Mouse (Mus musculus): ENCODE measurements at regions not wholly inside any gene's neighbourhood (a gene's known extent, or its start where the extent isn't known, plus 50 kb on each side); places are given as distances from the start of the nearest gene placed in this dataset.
"Not testable (repeated sequence)": the region's sequence is repeated elsewhere in the genome, so short reads cannot be mapped to it uniquely, and the experiment has no call there.

DNA sequence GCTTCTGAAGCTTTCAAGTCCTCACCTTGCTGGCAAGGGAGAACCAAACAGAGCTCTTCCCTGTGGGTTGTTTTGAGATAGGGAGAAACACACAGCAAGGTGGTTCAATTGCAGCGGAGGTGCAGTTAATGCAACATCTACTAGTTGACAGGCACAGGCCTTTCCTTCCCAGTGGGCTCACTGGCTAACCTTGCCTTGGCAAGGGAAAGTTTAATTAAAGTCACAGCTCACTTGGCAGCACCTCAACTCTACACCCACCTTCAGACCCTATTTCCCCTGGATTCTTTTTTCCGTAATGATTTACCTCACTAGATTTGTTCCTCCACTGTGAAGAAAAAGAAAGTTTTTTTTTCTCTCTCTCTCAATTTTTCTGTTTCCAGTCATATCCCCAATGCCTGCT is 314.5 kb downstream of the Tlr4 start:
- ATAC-seq (replicated peaks; ENCODE audit: low read depth, poor library complexity, severe bottlenecking) = no peak

DNA sequence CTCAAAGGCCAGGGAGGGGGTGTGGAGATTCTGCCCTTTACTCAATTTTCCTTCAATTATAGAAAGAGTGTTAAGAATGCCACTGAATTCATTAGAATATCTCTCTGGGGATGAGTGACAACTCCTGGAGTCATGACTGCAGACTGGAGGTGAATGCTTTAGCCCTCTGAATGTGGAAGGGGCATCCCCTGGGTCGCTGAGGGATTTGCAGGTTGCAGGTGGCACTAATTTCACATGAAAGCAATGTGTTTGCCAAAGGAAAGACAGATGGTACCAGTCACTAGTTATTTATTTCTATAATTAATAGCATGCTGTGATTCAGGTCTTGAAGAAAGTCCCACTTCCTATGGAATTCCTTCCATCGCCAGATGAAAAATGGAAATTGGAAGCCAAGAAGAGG is 321.1 kb downstream of the Tlr4 start:
- ATAC-seq (replicated peaks; ENCODE audit: low read depth, poor library complexity, severe bottlenecking) = no peak

DNA sequence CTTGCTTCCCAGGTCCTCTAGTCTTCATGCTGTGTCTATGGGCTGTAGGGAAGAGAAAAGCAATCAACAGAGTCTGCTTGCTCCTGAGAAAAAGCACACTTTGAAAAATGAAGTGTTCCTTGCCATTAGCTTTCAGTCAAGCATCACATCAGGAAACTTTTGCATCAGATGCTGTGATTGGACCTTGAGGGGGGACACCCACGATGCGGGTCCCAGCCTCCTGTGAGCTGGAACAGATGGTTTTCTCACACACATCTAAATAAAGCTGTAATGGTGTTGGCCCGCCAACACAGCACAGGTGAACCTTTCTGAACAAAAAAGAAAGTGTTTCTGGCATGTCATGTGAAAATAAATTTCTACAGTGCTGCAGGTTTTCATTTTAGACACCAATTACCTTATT is 335.3 kb downstream of the Tlr4 start:
- ATAC-seq (replicated peaks; ENCODE audit: low read depth, poor library complexity, severe bottlenecking) = no peak

- ATAC-seq (replicated peaks; ENCODE audit: low read depth, poor library complexity, severe bottlenecking) = no peak
Measured at GRCm38 (mm10) chr4:67167720-67168119, 340.3 kb downstream of the Tlr4 start.

GRCm38 (mm10) chr4:67187725-67188510 is 360.5 kb downstream of the Tlr4 start:
- ATAC-seq (replicated peaks; ENCODE audit: low read depth, poor library complexity, severe bottlenecking) = no peak

DNA sequence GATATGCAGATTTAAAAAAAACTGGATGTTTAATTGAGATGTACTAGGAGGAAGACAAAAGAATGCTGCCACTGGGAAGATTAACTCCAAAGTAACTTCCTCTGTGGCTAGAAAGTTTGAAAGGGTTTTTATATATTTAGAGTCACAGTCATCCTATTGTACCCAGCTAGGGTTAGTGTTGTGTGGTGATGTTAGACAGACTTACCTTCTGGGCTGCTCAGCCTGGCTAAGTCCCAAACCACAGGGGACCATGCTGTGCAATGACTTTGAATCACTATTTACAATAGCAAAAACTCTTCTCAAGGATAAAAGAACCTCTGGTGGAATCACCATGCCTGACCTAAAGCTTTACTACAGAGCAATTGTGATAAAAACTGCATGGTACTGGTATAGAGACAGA is 363.2 kb downstream of the Tlr4 start:
- ATAC-seq (replicated peaks; ENCODE audit: low read depth, poor library complexity, severe bottlenecking) = peak; percentile 52; the same call in 1 of the 2 replicates

- ATAC-seq (replicated peaks; ENCODE audit: low read depth, poor library complexity, severe bottlenecking) = no peak
Measured at GRCm38 (mm10) chr4:67194425-67194824, 367.0 kb downstream of the Tlr4 start.

DNA sequence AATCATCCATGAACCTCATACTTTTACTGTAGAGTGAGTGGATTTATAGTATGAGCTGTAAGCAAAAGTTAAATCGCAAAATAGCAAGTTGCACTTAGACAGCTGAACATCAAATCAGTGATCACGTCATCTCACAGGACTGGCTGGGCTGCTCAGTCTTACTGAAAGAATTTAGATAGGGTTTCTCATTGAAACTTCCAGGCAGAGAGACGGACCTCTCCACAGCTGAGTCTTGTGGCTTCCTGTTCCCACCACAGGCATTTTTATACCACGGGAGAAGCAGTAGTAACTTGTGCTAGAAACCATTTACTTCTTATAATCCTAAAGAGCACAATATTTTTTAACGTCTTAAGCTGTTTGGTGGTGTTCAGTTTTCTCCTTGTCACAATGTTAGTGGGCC is 369.5 kb downstream of the Tlr4 start:
- peak; percentile 90 for ATAC-seq (replicated peaks; ENCODE audit: low read depth, poor library complexity, severe bottlenecking)

GRCm38 (mm10) chr4:67208406-67208805 is 381.0 kb downstream of the Tlr4 start:
- ATAC-seq (replicated peaks; ENCODE audit: low read depth, poor library complexity, severe bottlenecking) = not testable (repeated sequence)

DNA sequence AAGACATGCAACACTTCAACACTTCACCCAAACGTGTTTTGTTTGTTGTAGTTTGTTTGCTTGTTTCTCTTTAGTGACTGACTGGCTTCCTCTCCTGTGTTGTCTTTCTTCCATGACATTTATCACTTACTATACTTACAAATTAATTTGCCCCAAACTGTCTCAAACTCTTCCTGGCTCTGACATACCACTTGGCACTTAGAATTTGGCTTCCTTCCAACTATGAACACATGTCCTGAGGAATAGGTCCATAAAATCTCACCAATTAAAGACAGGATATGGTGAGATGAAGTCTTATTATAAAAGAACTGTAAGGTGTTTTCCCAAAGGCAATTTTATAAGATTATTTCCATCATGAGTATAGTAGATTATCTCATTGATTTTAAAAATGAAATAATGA is 386.0 kb downstream of the Tlr4 start:
- ATAC-seq (replicated peaks; ENCODE audit: low read depth, poor library complexity, severe bottlenecking) = no peak

- peak; percentile 82 for ATAC-seq (replicated peaks; ENCODE audit: low read depth, poor library complexity, severe bottlenecking)
Measured at GRCm38 (mm10) chr4:67224533-67224932, 397.1 kb downstream of the Tlr4 start.

DNA sequence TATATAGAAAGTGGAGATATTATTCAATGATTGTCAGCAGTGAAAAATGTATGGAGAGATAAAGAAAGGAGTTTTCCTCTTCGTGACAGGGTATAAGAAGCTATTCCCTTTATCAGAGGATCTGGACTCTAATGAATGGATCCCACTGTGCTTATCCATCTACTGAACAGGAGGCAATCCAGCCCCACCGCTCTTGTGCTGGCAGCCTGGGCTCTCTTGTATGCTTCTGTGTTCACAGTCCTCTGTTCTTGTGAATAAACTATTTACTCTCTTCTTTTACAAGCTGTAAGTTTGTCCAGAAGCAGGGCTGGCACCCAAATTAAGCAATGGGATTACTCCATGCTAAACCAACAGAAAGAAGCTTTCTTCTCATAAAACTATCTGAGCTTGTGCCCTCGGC is 401.8 kb downstream of the Tlr4 start:
- ATAC-seq (replicated peaks; ENCODE audit: low read depth, poor library complexity, severe bottlenecking) = no peak

DNA sequence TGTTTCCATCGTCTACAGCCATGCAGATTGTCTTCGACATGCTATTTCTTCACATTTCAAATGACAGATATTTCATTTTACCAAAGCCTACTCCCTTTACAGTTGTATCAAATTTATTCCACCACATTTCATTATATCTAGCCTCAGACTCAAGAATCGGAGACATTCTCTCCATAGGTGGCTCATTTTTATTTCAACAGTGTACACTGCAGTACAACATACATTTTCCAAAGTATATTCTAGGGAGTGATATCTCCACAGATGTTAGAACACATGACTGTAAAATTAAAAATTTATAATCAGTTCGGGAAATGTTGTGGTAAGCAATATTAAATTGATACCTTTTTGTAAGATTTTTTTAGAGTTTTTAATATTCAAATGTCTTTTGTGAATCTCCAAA is 446.2 kb downstream of the Tlr4 start:
- no peak for ATAC-seq (replicated peaks; ENCODE audit: low read depth, poor library complexity, severe bottlenecking)

- ATAC-seq (replicated peaks; ENCODE audit: low read depth, poor library complexity, severe bottlenecking) = no peak
Measured at GRCm38 (mm10) chr4:67301020-67301419, 473.6 kb downstream of the Tlr4 start.

GRCm38 (mm10) chr4:67301740-67302139 is 474.4 kb downstream of the Tlr4 start:
- no peak for ATAC-seq (replicated peaks; ENCODE audit: low read depth, poor library complexity, severe bottlenecking)

DNA sequence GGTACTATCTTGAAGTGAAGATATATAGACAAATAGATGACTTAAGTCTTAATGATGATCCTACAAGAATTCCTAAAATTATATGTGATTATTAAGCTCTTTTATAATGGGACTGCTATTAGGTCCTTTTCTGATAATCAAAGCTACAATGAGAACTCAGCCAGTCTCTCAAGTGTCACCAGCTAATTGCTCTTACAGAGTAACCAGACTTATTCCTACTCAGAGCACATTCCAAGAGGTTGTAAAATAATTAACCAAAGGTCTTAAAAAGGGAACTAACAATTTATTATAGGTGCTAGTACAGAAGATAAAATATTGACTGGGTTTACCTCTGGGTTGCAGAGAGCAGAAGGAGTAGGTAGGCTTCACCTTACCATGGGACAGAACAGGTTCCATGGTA is 492.7 kb downstream of the Tlr4 start:
- ATAC-seq (replicated peaks; ENCODE audit: low read depth, poor library complexity, severe bottlenecking) = not testable (repeated sequence)

Data from common myeloid progenitor, adult 5-6 weeks (primary cell).